Mouse (Mus musculus): Measurements from ENCODE around the gene Rab11fip3. TPM values are rescaled to one million over a fixed set of nuclear protein-coding genes. Genes with fewer than 3 reads are reported as not detected.

The Rab11fip3 gene
- polyA plus RNA-seq, 1 experiment from 2014 or later, result 11.0 TPM

GRCm38 (mm10) chr17:25964271-25964670 is 105.1 kb downstream of the Rab11fip3 start:
- Histone ChIP-seq H3K4me3 (no peak overlapping the region), H3K9ac (no peak overlapping the region), H3K4me1 (peaks cover 18% of the 10 kb centered on the region), H3K27me3 (replicated peaks) (no peaks in the 10 kb centered on the region), H3K9me3 (no peaks in the 10 kb centered on the region), H3K27ac (replicated peaks) (no peak overlapping the region), H3K36me3 (peaks cover 51% of the 10 kb centered on the region), H3K4me2 (no peak overlapping the region)
- no peak for ATAC-seq (ENCODE audit: extremely low read depth, insufficient number of reproducible peaks, low FRiP score, low TSS enrichment)
- 82% methylated on average over 7 of the region's 7 CpGs for WGBS

DNA sequence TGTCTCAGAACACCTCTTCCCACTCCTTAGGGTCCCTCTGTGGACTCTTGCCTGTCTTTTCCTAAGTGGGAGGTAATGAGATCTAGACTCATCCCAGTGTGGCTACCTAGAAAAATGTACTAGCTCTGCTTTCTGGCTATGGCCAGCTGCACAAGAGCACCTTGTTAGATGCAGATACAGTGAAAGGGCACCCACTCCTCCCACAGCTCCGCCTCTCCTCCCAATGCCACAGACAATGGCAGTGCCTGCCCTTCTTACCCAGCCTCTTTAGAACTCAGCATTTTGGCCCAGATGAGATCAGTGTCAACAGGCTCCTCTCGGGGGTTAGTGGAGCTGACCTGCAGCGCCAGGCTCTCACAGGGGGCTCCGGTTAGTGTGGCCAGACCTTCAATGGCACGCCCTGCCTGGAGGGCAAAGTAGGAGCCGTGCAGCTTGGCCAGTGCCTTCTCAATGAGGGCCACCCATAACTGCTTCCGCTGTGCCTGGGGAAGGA is 106.9 kb downstream of the Rab11fip3 start:
- no peak for ATAC-seq (ENCODE audit: extremely low read depth, insufficient number of reproducible peaks, low FRiP score, low TSS enrichment)
- 88% methylated on average over 7 of the region's 7 CpGs for WGBS
- Histone ChIP-seq H3K4me3 (no peak overlapping the region), H3K36me3 (peaks cover 69% of the 10 kb centered on the region), H3K9me3 (no peaks in the 10 kb centered on the region), H3K27ac (replicated peaks) (no peak overlapping the region), H3K27me3 (replicated peaks) (no peaks in the 10 kb centered on the region), H3K4me1 (peaks cover 5% of the 10 kb centered on the region), H3K9ac (no peak overlapping the region), H3K4me2 (no peak overlapping the region)

GRCm38 (mm10) chr17:25961566-25961965 is 107.8 kb downstream of the Rab11fip3 start:
- H3K9ac ChIP-seq, result no peak overlapping the region
- H3K36me3 ChIP-seq, result peaks cover 71% of the 10 kb centered on the region

GRCm38 (mm10) chr17:25959630-25960467 is 109.5 kb downstream of the Rab11fip3 start:
- 90% methylated on average over 23 of the region's 23 CpGs for WGBS
- no peak for ATAC-seq (ENCODE audit: extremely low read depth, insufficient number of reproducible peaks, low FRiP score, low TSS enrichment)
- no peak overlapping the region for H3K4me2 ChIP-seq

More at GRCm38 (mm10) chr17:25961566-25961965, 107.8 kb downstream of the Rab11fip3 start:
- no peaks in the 10 kb centered on the region for H3K27me3 ChIP-seq (replicated peaks)
- 82% methylated on average over 5 of the region's 5 CpGs for WGBS
- ATAC-seq (ENCODE audit: extremely low read depth, insufficient number of reproducible peaks, low FRiP score, low TSS enrichment), result no peak
- no peak overlapping the region for H3K4me3 ChIP-seq
- no peak overlapping the region for H3K27ac ChIP-seq (replicated peaks)
- no peaks in the 10 kb centered on the region for H3K9me3 ChIP-seq
- no peak overlapping the region for H3K4me2 ChIP-seq
- no peaks in the 10 kb centered on the region for H3K4me1 ChIP-seq

GRCm38 (mm10) chr17:25958771-25959494 is 110.4 kb downstream of the Rab11fip3 start:
- no peaks in the 10 kb centered on the region for H3K4me1 ChIP-seq
- WGBS, result 86% methylated on average over 11 of the region's 11 CpGs
- H3K9me3 ChIP-seq, result no peaks in the 10 kb centered on the region
- H3K4me2 ChIP-seq, result no peak overlapping the region
- H3K4me3 ChIP-seq, result no peak overlapping the region
- H3K27ac ChIP-seq (replicated peaks), result no peak overlapping the region
- no peak for ATAC-seq (ENCODE audit: extremely low read depth, insufficient number of reproducible peaks, low FRiP score, low TSS enrichment)
- no peak overlapping the region for H3K9ac ChIP-seq
- peaks cover 4% of the 10 kb centered on the region for H3K27me3 ChIP-seq (replicated peaks)
- H3K36me3 ChIP-seq, result peaks cover 61% of the 10 kb centered on the region

More at GRCm38 (mm10) chr17:25959630-25960467, 109.5 kb downstream of the Rab11fip3 start:
- Histone ChIP-seq H3K36me3 (peaks cover 66% of the 10 kb centered on the region), H3K4me3 (no peak overlapping the region), H3K27me3 (replicated peaks) (no peaks in the 10 kb centered on the region), H3K27ac (replicated peaks) (no peak overlapping the region), H3K4me1 (no peaks in the 10 kb centered on the region), H3K9me3 (no peaks in the 10 kb centered on the region), H3K9ac (no peak overlapping the region)

GRCm38 (mm10) chr17:25957586-25958051 is 111.7 kb downstream of the Rab11fip3 start:
- H3K9ac ChIP-seq, result no peak overlapping the region
- peaks cover 48% of the 10 kb centered on the region for H3K36me3 ChIP-seq
- H3K27me3 ChIP-seq (replicated peaks), result peaks cover 17% of the 10 kb centered on the region
- 83% methylated on average over 14 of the region's 14 CpGs for WGBS
- no peak overlapping the region for H3K27ac ChIP-seq (replicated peaks)
- H3K4me2 ChIP-seq, result no peak overlapping the region
- no peak overlapping the region for H3K4me3 ChIP-seq
- H3K9me3 ChIP-seq, result no peaks in the 10 kb centered on the region
- no peaks in the 10 kb centered on the region for H3K4me1 ChIP-seq
- ATAC-seq (ENCODE audit: extremely low read depth, insufficient number of reproducible peaks, low FRiP score, low TSS enrichment), result no peak

- ATAC-seq (ENCODE audit: extremely low read depth, insufficient number of reproducible peaks, low FRiP score, low TSS enrichment), result no peak
- no peak overlapping the region for H3K4me3 ChIP-seq
- no peaks in the 10 kb centered on the region for H3K9me3 ChIP-seq
- peaks cover 38% of the 10 kb centered on the region for H3K36me3 ChIP-seq
- H3K4me2 ChIP-seq, result no peak overlapping the region
- H3K27ac ChIP-seq (replicated peaks), result no peak overlapping the region
- no peak overlapping the region for H3K9ac ChIP-seq
- peaks cover 27% of the 10 kb centered on the region for H3K27me3 ChIP-seq (replicated peaks)
- 77% methylated on average over 7 of the region's 7 CpGs for WGBS
- H3K4me1 ChIP-seq, result peaks cover 7% of the 10 kb centered on the region
Measured at GRCm38 (mm10) chr17:25956631-25957030, 112.7 kb downstream of the Rab11fip3 start.

DNA sequence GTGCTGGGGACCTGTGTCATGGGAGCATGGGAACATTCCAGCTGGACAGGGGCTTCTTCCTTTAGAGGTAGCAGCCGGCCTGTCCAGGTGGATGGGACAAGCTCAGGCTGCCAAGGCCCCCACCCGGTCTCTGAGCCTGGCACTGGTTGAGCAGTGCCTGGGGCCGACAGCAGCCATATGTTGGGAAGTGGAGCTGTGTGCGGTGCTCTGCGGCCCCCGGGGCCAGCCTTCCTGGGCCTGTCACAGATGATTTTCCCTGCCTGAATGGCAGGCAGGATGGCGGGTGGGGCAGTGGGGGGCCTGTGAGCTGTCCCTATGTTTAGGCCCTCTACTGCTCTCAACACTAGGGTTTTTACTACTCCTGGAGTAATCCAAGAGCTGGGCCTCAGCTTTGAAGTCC is 113.2 kb downstream of the Rab11fip3 start:
- H3K27ac ChIP-seq (replicated peaks), result no peak overlapping the region
- ATAC-seq (ENCODE audit: extremely low read depth, insufficient number of reproducible peaks, low FRiP score, low TSS enrichment), result no peak
- peaks cover 11% of the 10 kb centered on the region for H3K4me1 ChIP-seq
- H3K27me3 ChIP-seq (replicated peaks), result peaks cover 31% of the 10 kb centered on the region
- 79% methylated on average over 7 of the region's 7 CpGs for WGBS
- H3K9ac ChIP-seq, result 0 out of 2 replicates have a peak overlapping the region, but pooled peaks have one; percentile 9
- no peaks in the 10 kb centered on the region for H3K9me3 ChIP-seq
- H3K36me3 ChIP-seq, result peaks cover 34% of the 10 kb centered on the region
- no peak overlapping the region for H3K4me3 ChIP-seq
- no peak overlapping the region for H3K4me2 ChIP-seq

DNA sequence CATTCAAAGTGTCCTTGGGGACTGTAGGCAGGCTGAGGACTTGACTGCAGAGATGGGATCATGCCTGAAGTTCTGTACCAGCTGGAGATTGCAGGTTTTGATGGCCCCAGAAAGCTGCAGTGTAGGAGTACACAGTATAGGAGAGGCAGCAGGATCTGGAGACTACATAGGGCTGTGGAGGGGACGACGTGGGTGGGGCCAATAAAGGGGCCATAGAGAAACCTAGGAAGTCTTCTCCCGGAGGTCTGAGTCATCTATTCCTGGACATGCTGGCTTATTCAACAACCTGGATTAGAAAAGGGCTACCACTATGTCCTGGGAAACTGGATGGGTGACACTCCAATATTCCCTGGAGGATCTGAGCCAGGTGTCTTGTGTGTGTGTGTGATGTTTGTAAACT is 113.6 kb downstream of the Rab11fip3 start:
- peaks cover 36% of the 10 kb centered on the region for H3K27me3 ChIP-seq (replicated peaks)

GRCm38 (mm10) chr17:25954671-25955070 is 114.7 kb downstream of the Rab11fip3 start:
- no peak for ATAC-seq (ENCODE audit: extremely low read depth, insufficient number of reproducible peaks, low FRiP score, low TSS enrichment)
- no peak overlapping the region for H3K27ac ChIP-seq (replicated peaks)
- no peak overlapping the region for H3K4me3 ChIP-seq
- H3K9me3 ChIP-seq, result no peaks in the 10 kb centered on the region
- peaks cover 47% of the 10 kb centered on the region for H3K27me3 ChIP-seq (replicated peaks)
- no peak overlapping the region for H3K9ac ChIP-seq
- WGBS, result 78% methylated on average over 2 of the region's 2 CpGs
- peaks cover 15% of the 10 kb centered on the region for H3K4me1 ChIP-seq
- peaks cover 25% of the 10 kb centered on the region for H3K36me3 ChIP-seq
- H3K4me2 ChIP-seq, result no peak overlapping the region

More for the DNA sequence above, 113.6 kb downstream of the Rab11fip3 start:
- WGBS, result 46% methylated on average over 3 of the region's 3 CpGs
- no peaks in the 10 kb centered on the region for H3K9me3 ChIP-seq
- no peak overlapping the region for H3K4me2 ChIP-seq
- H3K27ac ChIP-seq (replicated peaks), result no peak overlapping the region
- peaks cover 15% of the 10 kb centered on the region for H3K4me1 ChIP-seq
- no peak for ATAC-seq (ENCODE audit: extremely low read depth, insufficient number of reproducible peaks, low FRiP score, low TSS enrichment)
- no peak overlapping the region for H3K4me3 ChIP-seq
- H3K36me3 ChIP-seq, result peaks cover 34% of the 10 kb centered on the region
- 0 out of 2 replicates have a peak overlapping the region, but pooled peaks have one; percentile 9 for H3K9ac ChIP-seq

DNA sequence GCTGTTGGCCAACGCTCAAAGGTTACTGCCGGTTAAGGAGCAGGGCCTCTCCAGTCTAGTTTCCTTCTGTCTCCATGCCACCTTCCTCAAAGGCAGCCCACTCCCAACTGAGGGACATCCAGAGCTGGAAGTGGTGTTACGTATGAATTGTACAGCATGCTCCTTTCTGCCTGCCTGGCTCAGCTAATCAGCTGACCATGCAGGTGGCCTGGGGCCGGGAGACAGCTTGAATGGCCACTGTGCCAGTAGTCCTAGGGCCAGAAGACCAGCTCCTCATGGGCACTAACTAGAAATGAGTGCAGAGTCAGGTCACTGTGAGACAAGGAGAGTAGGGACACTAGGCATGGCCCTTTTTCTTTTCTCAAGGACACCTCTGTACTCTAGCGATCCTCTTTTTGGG is 116.2 kb downstream of the Rab11fip3 start:
- H3K9me3 ChIP-seq, result no peaks in the 10 kb centered on the region
- no peak overlapping the region for H3K4me3 ChIP-seq
- no peak overlapping the region for H3K27ac ChIP-seq (replicated peaks)
- peaks cover 15% of the 10 kb centered on the region for H3K4me1 ChIP-seq
- H3K9ac ChIP-seq, result no peak overlapping the region
- ATAC-seq (ENCODE audit: extremely low read depth, insufficient number of reproducible peaks, low FRiP score, low TSS enrichment), result no peak
- H3K27me3 ChIP-seq (replicated peaks), result peaks cover 49% of the 10 kb centered on the region
- no peak overlapping the region for H3K4me2 ChIP-seq
- WGBS, result 79% methylated on average over 5 of the region's 5 CpGs
- peaks cover 9% of the 10 kb centered on the region for H3K36me3 ChIP-seq
